Mouse (Mus musculus) lung, postnatal 0 days (tissue): Measurements from ENCODE around the gene Ugt1a8.

Experiments used
- CTCF ChIP-seq: IDR thresholded peaks from 2 replicates; pipeline ENCODE4 v1.5.1; 2016; ENCODE audit warnings: antibody characterized with exemption, mild to moderate bottlenecking
- EP300 ChIP-seq: IDR thresholded peaks from 2 replicates; pipeline ENCODE4 v1.6.1; 2016; ENCODE audit warnings: antibody characterized with exemption, mild to moderate bottlenecking, control low read depth

DNA sequence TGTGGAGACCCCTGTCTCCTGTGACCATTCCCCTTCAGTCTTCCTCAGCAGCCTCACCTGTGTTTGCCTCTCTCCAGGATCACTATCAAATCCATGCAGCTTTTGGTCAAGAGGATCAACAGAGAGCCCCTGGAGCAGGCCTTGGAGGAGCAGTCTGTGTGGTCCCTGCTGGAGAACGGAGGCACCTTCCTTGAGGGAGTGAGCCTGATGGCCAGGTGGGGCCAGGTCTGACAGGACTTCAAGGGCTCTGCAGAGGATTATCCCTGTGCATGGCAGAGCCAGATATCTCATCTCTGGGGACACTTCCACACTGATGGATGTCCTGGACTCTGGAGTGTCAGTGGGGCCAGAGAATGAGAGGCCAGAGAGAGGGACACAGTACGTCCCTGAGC is 167.8 kb downstream of the Ugt1a8 start:
- TF ChIP-seq CTCF (no peak), EP300 (no peak)
